Mouse (Mus musculus) limb, embryonic 14.5 days (tissue): ENCODE measurements at regions not wholly inside any gene's neighbourhood (a gene's known extent, or its start where the extent isn't known, plus 50 kb on each side); places are given as distances from the start of the nearest gene placed in this dataset.

ENCODE experiments used
- ATAC-seq: fragments of 200-750 bp; cut with Nextera tagmentation; 2 replicates; pipeline ENCODE4 v1.8.0; 2017; ENCODE audit warnings: low read depth, moderate number of reproducible peaks, moderate TSS enrichment; ENCODE audit not compliant: low FRiP score
- DNase-seq: peaks from one replicate; pipeline ENCODE4 v3.0.0-alpha.2; 2015; ENCODE audit warnings: low spot score
- H3K27ac ChIP-seq: fragments of 300-500 bp; sonication (generic); replicated peaks from 2 replicates; pipeline ENCODE4 v1.5.1; 2014; ENCODE audit warnings: low read depth, mild to moderate bottlenecking, low read length, moderate library complexity, mixed read lengths
- H3K27me3 ChIP-seq: fragments of 300-500 bp; sonication (generic); 2 replicates; pipeline ENCODE4 v1.6.1; 2014; ENCODE audit warnings: low read length, mixed read lengths; ENCODE audit not compliant: control insufficient read depth, insufficient read depth
- H3K36me3 ChIP-seq: fragments of 300-500 bp; sonication (generic); 2 replicates; pipeline ENCODE4 v1.6.1; 2014; ENCODE audit warnings: mild to moderate bottlenecking, low read length, moderate library complexity, mixed read lengths; ENCODE audit not compliant: control insufficient read depth, insufficient read depth
- H3K4me1 ChIP-seq: fragments of 300-500 bp; sonication (generic); 2 replicates; pipeline ENCODE4 v1.6.1; 2014; ENCODE audit warnings: antibody characterized with exemption, low read length, mixed read lengths; ENCODE audit not compliant: control insufficient read depth, insufficient read depth
- H3K4me2 ChIP-seq: fragments of 300-500 bp; sonication (generic); replicated peaks from 2 replicates; pipeline ENCODE4 v1.6.1; 2014; ENCODE audit warnings: low read depth, mild to moderate bottlenecking, low read length, moderate library complexity; ENCODE audit not compliant: severe bottlenecking
- H3K4me3 ChIP-seq: fragments of 300-500 bp; sonication (generic); replicated peaks from 2 replicates; pipeline ENCODE4 v1.5.1; 2014; ENCODE audit warnings: low read length
- H3K9ac ChIP-seq: fragments of 300-500 bp; sonication (generic); 2 replicates; pipeline ENCODE4 v1.6.1; 2014; ENCODE audit warnings: mild to moderate bottlenecking, low read depth, low read length, moderate library complexity; ENCODE audit not compliant: severe bottlenecking
- H3K9me3 ChIP-seq: fragments of 300-500 bp; sonication (generic); 2 replicates; pipeline ENCODE4 v1.6.1; 2016; ENCODE audit warnings: low read length; ENCODE audit not compliant: control insufficient read depth
- POLR2A ChIP-seq: fragments of 200-500 bp; IDR thresholded peaks from 2 replicates; pipeline ENCODE4 v1.8.0; 2012; ENCODE audit warnings: inconsistent platforms, mild to moderate bottlenecking, moderate library complexity, borderline replicate concordance; ENCODE audit not compliant: insufficient read depth, insufficient read length; ENCODE audit errors: extremely low read depth
- WGBS: fragments of 180-500 bp; shearing (Covaris S2); extraction: QIAGEN DNeasy Blood & Tissue Kit; methylation state at CpG from one replicate; pipeline ENCODE4 v1.1.7; 2014; 5-methylcytosine and 5-hydroxymethylcytosine counted together

DNA sequence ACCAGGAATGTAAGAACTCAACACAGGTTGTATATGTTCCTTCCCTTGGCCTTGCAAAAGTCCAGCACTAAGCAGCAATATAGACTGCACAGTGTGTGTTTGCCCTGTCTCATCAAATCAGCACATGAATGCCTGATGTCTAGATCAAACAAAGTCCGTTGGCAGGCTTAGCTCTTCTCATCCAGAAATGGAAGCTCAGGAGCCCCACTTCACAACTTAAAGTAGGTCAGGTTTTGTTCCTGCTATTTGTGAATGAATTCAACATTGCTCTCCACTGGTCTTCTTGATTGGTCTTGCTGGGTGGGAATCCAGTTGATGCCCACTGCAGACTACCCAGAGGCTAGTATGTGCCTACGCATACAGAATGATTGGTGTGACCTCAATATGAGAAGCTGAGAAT lies 80.8 kb upstream of the Trib2 start:
- WGBS: 85% methylated on average over 2 of the region's 2 CpGs
- H3K27ac ChIP-seq: no peak overlapping the region
- no peak overlapping the region for H3K9ac ChIP-seq
- no peak overlapping the region for H3K4me2 ChIP-seq
- no peaks in the 10 kb centered on the region for H3K4me1 ChIP-seq
- DNase-seq: no peak
- no peak for ATAC-seq
- H3K9me3 ChIP-seq: no peaks in the 10 kb centered on the region
- no peaks in the 10 kb centered on the region for H3K27me3 ChIP-seq
- no peak overlapping the region for H3K4me3 ChIP-seq
- no peaks in the 10 kb centered on the region for H3K36me3 ChIP-seq
- TF ChIP-seq POLR2A: no peak

DNA sequence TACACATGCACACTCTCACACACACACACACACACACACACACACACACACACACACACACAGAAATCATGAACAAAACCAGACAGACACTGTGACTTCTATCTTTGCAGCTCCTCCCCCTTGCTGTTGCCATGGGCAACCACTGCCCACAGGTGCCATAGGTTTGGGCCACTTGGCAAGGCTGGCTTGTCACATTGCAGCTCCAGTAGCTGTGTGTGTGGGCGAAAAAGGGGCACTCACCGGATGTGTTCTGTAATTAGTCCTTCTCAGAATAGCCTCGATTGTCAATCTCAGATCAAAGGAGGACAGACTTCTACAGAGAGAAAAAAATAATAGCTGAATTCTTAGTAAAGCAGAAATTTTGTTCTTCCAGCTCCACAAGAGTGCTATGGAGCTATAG lies 79.8 kb upstream of the Trib2 start:
- H3K9ac ChIP-seq: no peak overlapping the region
- no peaks in the 10 kb centered on the region for H3K36me3 ChIP-seq
- no peaks in the 10 kb centered on the region for H3K4me1 ChIP-seq
- H3K4me2 ChIP-seq: no peak overlapping the region
- DNase-seq: no peak
- no peak for ATAC-seq
- H3K27me3 ChIP-seq: no peaks in the 10 kb centered on the region
- 77% methylated on average over 3 of the region's 3 CpGs for WGBS
- no peaks in the 10 kb centered on the region for H3K9me3 ChIP-seq
- no peak for TF ChIP-seq POLR2A
- H3K4me3 ChIP-seq: no peak overlapping the region
- no peak overlapping the region for H3K27ac ChIP-seq

DNA sequence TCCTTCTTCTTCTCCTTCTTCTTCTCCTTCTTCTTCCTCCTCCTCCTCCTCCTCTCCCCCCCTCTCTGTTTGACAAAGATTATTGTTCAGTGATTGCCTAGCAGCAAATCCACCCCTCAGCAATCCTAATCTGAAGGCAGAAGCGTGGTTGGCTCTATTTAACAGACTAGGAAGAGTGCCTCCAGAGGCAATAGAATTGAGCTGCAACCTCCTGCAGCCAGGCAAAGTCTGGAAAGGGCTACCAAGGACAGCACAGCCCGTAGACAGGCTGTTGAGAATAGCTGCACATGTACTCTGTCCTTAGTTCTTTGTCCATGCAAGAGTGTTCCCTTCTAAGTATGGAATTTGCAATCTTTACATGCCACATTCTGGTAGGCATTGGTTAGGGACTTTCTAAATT lies 78.5 kb upstream of the Trib2 start:
- H3K4me2 ChIP-seq: no peak overlapping the region
- no peak overlapping the region for H3K4me3 ChIP-seq
- H3K9me3 ChIP-seq: no peaks in the 10 kb centered on the region
- no peak overlapping the region for H3K9ac ChIP-seq
- no peak overlapping the region for H3K27ac ChIP-seq
- 45% methylated on average over 2 of the region's 2 CpGs for WGBS
- H3K27me3 ChIP-seq: no peaks in the 10 kb centered on the region
- DNase-seq (no peak), ATAC-seq (no peak)
- no peak for TF ChIP-seq POLR2A
- no peaks in the 10 kb centered on the region for H3K4me1 ChIP-seq
- H3K36me3 ChIP-seq: no peaks in the 10 kb centered on the region

DNA sequence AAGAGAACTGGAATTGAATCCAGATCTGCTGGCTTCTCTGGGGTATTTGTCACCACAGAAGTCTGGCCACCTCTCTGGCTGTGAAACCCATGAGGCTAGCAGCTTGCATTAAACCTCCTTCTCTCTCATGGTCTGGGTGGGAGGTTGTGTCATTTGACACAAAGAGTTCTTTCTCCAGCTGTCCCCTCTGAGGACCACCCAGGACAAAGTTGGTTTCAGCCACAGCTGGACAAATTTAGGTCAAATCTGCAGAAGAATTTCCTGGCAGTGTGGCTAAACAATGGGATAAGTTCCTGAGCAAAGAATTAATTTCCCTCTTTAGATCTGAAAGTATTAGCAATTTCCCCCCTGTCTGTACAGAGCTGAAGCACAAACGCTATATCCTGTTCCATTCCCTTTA lies 73.9 kb upstream of the Trib2 start:
- 27% methylated on average over 1 of the region's 1 CpGs for WGBS
- no peak for TF ChIP-seq POLR2A

DNA sequence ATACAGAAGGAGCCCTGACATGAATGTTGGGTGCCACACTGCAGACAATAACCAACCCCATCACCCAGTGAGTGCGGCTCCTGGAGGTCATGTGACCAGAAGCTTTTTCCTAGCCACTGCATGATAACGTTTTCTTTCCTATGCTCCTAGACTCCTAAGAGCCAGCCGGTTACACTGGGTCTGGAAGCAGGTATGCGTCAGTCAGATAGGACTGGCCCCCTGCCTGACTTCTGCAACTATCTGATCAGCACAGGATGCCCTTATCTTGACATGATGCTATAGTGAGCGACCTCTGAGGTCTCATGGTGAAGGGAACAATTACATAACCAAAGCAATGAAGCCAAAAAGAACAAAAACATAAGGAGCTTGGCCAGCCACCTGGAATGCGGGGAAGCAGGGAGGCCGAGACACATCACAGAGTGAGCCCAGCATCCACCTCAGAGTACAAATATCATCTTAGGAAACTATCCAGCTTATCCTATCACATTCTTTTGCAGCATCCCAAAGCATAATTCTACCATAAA lies 63.2 kb upstream of the Trib2 start:
- Histone ChIP-seq H3K4me2 (no peak overlapping the region), H3K27ac (no peak overlapping the region), H3K9me3 (no peaks in the 10 kb centered on the region), H3K4me3 (no peak overlapping the region), H3K36me3 (no peaks in the 10 kb centered on the region), H3K9ac (no peak overlapping the region), H3K27me3 (no peaks in the 10 kb centered on the region), H3K4me1 (no peaks in the 10 kb centered on the region)
- ATAC-seq: no peak
- TF ChIP-seq POLR2A: no peak
- WGBS: 83% methylated on average over 7 of the region's 7 CpGs
- no peak for DNase-seq

More for the DNA sequence above, 73.9 kb upstream of the Trib2 start:
- DNase-seq: peak; percentile 15
- Histone ChIP-seq H3K4me3 (no peak overlapping the region), H3K9me3 (no peaks in the 10 kb centered on the region), H3K4me2 (no peak overlapping the region), H3K27me3 (no peaks in the 10 kb centered on the region), H3K27ac (no peak overlapping the region), H3K9ac (no peak overlapping the region), H3K4me1 (no peaks in the 10 kb centered on the region), H3K36me3 (no peaks in the 10 kb centered on the region)
- no peak for ATAC-seq
